Mouse (Mus musculus) ES-E14 (cell line): ENCODE data around the gene Chaf1a. TPM values are rescaled to one million over a fixed set of nuclear protein-coding genes. Genes with fewer than 3 reads are reported as not detected.
A peak's percentile ranks its signal among the peaks of the same experiment; 100 is the strongest.

Experiments
- DNase-seq: peaks from one replicate; pipeline ENCODE4 v3.0.0-alpha.2; 2013; ENCODE audit warnings: low read depth, low spot score
- H3K27ac ChIP-seq: 2 replicates; pipeline ENCODE4 v1.5.1; 2012; ENCODE audit warnings: low read depth, mild to moderate bottlenecking, low read length, moderate library complexity, mixed read lengths; ENCODE audit not compliant: poor library complexity, insufficient read depth, severe bottlenecking
- H3K36me3 ChIP-seq: 2 replicates; pipeline ENCODE4 v1.6.1; 2012; ENCODE audit warnings: mild to moderate bottlenecking, low read length, moderate library complexity, mixed read lengths; ENCODE audit not compliant: control insufficient read depth, poor library complexity, insufficient read depth, severe bottlenecking
- H3K4me1 ChIP-seq, 2 experiments: fragments of 150-350 bp in 1 of 2; sonication (generic) in 1 of 2; 2 replicates each; pipeline ENCODE4 v1.6.1; 2012; ENCODE audit warnings: low read length in 2 of 2, mild to moderate bottlenecking in 1 of 2, mixed read lengths in 1 of 2; ENCODE audit not compliant: control insufficient read depth in 2 of 2, insufficient read depth in 2 of 2, poor library complexity in 1 of 2
- H3K4me3 ChIP-seq, 2 experiments: fragments of 150-350 bp in 1 of 2; sonication (generic) in 1 of 2; 2 replicates each; pipeline ENCODE4 v1.5.1; 2012; ENCODE audit warnings: low read length in 2 of 2, low read depth in 1 of 2, mild to moderate bottlenecking in 1 of 2, mixed read lengths in 1 of 2; ENCODE audit not compliant: insufficient read depth in 1 of 2, poor library complexity in 1 of 2, severe bottlenecking in 1 of 2
- H3K9ac ChIP-seq: 2 replicates; pipeline ENCODE4 v1.6.1; 2012; ENCODE audit warnings: low read depth, mild to moderate bottlenecking, low read length, mixed read lengths; ENCODE audit not compliant: poor library complexity, insufficient read depth, severe bottlenecking
- H3K9me3 ChIP-seq: fragments of 150-350 bp; sonication (generic); 2 replicates; pipeline ENCODE4 v1.6.1; 2012; ENCODE audit warnings: low read depth, mild to moderate bottlenecking, low read length; ENCODE audit not compliant: control insufficient read depth, insufficient read depth
- CHD2 ChIP-seq: IDR thresholded peaks from 2 replicates; pipeline ENCODE4 v1.6.1; 2014; ENCODE audit warnings: mild to moderate bottlenecking, low read depth, low read length, inconsistent platforms
- HCFC1 ChIP-seq: IDR thresholded peaks from 2 replicates; pipeline ENCODE4 v1.6.1; 2012; ENCODE audit warnings: low read length, inconsistent platforms, borderline replicate concordance; ENCODE audit not compliant: insufficient read depth
- MAFK ChIP-seq: IDR thresholded peaks from 2 replicates; pipeline ENCODE4 v1.6.1; 2014; ENCODE audit warnings: mild to moderate bottlenecking, low read depth, low read length, inconsistent platforms; ENCODE audit not compliant: insufficient read depth
- ZC3H11A ChIP-seq: IDR thresholded peaks from 2 replicates; pipeline ENCODE4 v1.6.1; 2012; ENCODE audit warnings: low read depth, mild to moderate bottlenecking, inconsistent platforms, low read length, borderline replicate concordance
- ZNF384 ChIP-seq: IDR thresholded peaks from 2 replicates; pipeline ENCODE4 v1.6.1; 2012; ENCODE audit warnings: low read depth, low read length, inconsistent platforms
- in situ Hi-C, 2 experiments: fragments of 600-800 bp; cut with MboI; formaldehyde crosslinking; loops; one replicate each; pipeline ENCODE4 v1.15.1; 2025; ENCODE audit warnings: low sequenced_read_pairs in 2 of 2, inconsistent platforms in 1 of 2; ENCODE audit not compliant: unreplicated experiment in 2 of 2
- total RNA-seq: library from RNA; depleted of rRNA; stranded (reverse); fragments of 300-350 nt; gene quantifications from 2 replicates; pipeline ENCODE4 v1.2.3, GENCODE M21; 2012

Gene Chaf1a
- total RNA-seq, 1 experiment, result 48.3 TPM

DNA sequence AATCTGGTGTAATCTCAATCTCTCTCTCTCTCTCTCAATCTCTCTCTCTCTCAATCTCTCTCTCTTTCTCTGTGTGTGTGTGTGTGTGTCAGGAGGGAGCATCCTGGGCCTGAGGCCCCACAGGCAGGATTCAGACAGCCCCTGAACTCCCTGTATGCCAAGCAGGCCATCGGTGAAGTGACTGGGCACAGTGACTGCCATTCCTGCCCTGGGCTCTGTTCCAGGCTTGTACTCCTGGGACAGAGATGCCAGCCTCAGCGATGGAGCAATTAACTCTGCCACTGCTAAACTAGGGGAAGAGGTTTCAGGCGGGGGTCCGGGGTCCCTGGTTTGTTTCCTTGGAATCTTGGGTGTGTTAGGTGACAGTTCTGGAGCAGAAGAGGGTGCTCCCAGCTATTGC, 70.3 kb downstream of the Chaf1a start:
- DNase-seq, result no peak
- no peak overlapping the region for H3K4me3 ChIP-seq

GRCm38 (mm10) chr17:56111021-56111420, 70.8 kb downstream of the Chaf1a start:
- peaks cover 0 to 7% of the 10 kb centered on the region in 2 experiments; a peak in 1 of 4 replicates for H3K4me1 ChIP-seq
- no peaks in the 10 kb centered on the region for H3K36me3 ChIP-seq
- no peak overlapping the region for H3K27ac ChIP-seq
- no peak overlapping the region for H3K4me3 ChIP-seq
- TF ChIP-seq CHD2 (no peak), ZNF384 (no peak), HCFC1 (no peak), MAFK (no peak), ZC3H11A (no peak)
- H3K9ac ChIP-seq, result no peak overlapping the region
- no peaks in the 10 kb centered on the region for H3K9me3 ChIP-seq
- DNase-seq, result no peak
- in situ Hi-C loops, result no loop called here

More for the DNA sequence above, 70.3 kb downstream of the Chaf1a start:
- peaks cover 0 to 7% of the 10 kb centered on the region in 2 experiments; a peak in 1 of 4 replicates for H3K4me1 ChIP-seq
- H3K36me3 ChIP-seq, result no peaks in the 10 kb centered on the region
- in situ Hi-C loops, result no loop called here
- H3K27ac ChIP-seq, result no peak overlapping the region
- TF ChIP-seq ZNF384, result no peak
- TF ChIP-seq CHD2, result no peak
- no peak for TF ChIP-seq HCFC1
- no peak for TF ChIP-seq MAFK
- no peak for TF ChIP-seq ZC3H11A
- no peaks in the 10 kb centered on the region for H3K9me3 ChIP-seq
- no peak overlapping the region for H3K9ac ChIP-seq

- no peak overlapping the region for H3K9ac ChIP-seq
- no peaks in the 10 kb centered on the region for H3K9me3 ChIP-seq
- in situ Hi-C loops, result no loop called here
- H3K27ac ChIP-seq, result no peak overlapping the region
- no peaks in the 10 kb centered on the region for H3K36me3 ChIP-seq
- H3K4me1 ChIP-seq, result peaks cover 0 to 8% of the 10 kb centered on the region in 2 experiments; a peak in 1 of 4 replicates
- TF ChIP-seq MAFK (no peak), ZC3H11A (0 out of 2 replicates have a peak, but pooled peaks have one; percentile 5), ZNF384 (no peak), CHD2 (no peak)
- no peak overlapping the region for H3K4me3 ChIP-seq
- DNase-seq, result peak; percentile 54
Observed at GRCm38 (mm10) chr17:56111864-56112263, 71.6 kb downstream of the Chaf1a start.

DNA sequence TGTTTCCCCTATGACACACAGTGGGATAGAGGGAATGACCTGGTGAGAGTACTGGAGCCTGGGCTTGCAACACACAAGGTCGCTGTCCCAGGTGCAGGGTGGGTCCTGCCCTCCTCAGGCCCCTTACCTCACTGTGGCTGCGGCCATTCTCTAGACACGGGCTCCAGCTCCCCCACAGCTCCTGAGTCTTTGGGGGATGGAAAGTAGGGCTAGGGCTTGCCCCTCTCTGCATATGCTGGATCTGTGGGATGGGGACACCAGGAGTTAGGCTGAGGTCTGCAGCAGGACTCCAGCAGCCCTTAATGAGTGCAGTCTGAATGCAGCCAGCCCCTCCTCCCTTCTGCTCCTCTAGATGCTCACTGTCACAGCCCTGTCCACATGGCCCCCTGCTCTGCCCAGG, 72.5 kb downstream of the Chaf1a start:
- no peaks in the 10 kb centered on the region for H3K9me3 ChIP-seq
- TF ChIP-seq ZC3H11A (no peak), ZNF384 (no peak), HCFC1 (no peak), MAFK (no peak), CHD2 (no peak)
- H3K27ac ChIP-seq, result no peak overlapping the region
- H3K36me3 ChIP-seq, result no peaks in the 10 kb centered on the region
- no peak overlapping the region for H3K4me3 ChIP-seq
- in situ Hi-C loops, result no loop called here
- no peak overlapping the region for H3K9ac ChIP-seq
- peaks cover 0 to 10% of the 10 kb centered on the region in 2 experiments; a peak in 1 of 4 replicates for H3K4me1 ChIP-seq
- DNase-seq, result no peak

DNA sequence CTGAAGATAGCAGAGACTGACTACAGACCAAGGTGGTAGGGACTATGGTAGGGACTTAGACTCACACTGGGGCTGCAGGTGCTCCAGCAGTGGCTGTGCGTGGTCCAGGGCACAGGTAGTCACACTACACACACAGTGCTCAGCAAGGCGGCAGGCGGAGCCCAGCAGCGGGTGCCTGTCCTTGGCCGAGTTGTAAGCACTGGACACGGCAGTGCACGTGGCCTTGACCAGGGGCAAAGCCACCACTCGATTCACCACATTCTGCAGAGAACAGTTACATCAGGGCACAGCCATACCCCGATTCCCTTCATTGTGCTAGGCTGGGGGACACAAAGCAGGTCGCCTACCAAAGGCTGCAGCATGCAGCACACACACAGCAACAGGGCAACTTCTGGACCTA, 76.0 kb downstream of the Chaf1a start:
- Histone ChIP-seq H3K36me3 (no peaks in the 10 kb centered on the region), H3K27ac (no peak overlapping the region), H3K9ac (no peak overlapping the region), H3K4me1 (peaks cover 0 to 10% of the 10 kb centered on the region in 2 experiments; a peak in 1 of 4 replicates), H3K4me3 (no peak overlapping the region), H3K9me3 (no peaks in the 10 kb centered on the region)
- DNase-seq, result no peak
- TF ChIP-seq MAFK (no peak), CHD2 (no peak), ZC3H11A (no peak), ZNF384 (no peak), HCFC1 (no peak)
- in situ Hi-C loops, result no loop called here
